Mouse (Mus musculus) spleen, adult 2 months (tissue): Measurements from ENCODE around the gene Sfxn1.

ENCODE experiments used
- CTCF ChIP-seq: fragments of 200-500 bp; IDR thresholded peaks from 2 replicates; pipeline ENCODE4 v1.5.1; 2011; ENCODE audit warnings: mild to moderate bottlenecking, inconsistent platforms; ENCODE audit not compliant: insufficient read depth, insufficient read length, insufficient replicate concordance; ENCODE audit errors: extremely low read depth
- POLR2A ChIP-seq: fragments of 200-500 bp; IDR thresholded peaks from 2 replicates; pipeline ENCODE4 v1.6.1; 2011; ENCODE audit warnings: low read depth, low read length, inconsistent platforms

DNA sequence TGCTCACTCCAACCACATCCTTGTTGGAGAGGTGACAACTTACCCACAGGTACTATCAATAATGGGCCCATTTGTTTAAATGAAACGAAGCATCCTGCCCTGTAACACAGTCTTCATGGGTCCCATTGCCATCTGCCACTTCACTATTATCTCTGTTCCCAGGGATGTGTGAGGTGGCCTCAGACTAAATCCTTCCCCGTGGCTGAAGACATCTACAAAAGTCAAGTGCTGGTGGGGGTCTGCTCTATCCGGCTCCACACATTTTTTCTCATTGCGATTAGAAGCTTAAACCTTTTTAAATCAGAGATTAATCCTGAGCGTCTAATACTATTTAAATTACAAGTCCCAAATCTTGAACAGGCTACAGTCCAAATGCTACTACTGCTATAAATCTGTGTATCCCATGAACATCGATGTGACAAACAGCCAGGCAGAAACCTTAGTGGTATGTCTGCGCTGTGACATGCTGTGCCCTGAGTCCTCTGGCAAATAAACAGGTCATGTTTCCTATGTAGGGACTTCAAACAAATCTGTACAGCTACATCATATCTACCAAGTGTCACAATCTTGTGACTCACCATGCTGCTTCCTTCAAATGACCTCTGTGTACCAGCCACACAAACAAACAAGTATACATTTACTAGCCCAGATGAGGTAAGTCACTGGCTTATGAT, 22.9 kb upstream of the Sfxn1 start:
- TF ChIP-seq CTCF = no peak
- TF ChIP-seq POLR2A = no peak
